Mouse (Mus musculus) adipocyte (in vitro differentiated cells): ENCODE measurements at regions not wholly inside any gene's neighbourhood (a gene's known extent, or its start where the extent isn't known, plus 50 kb on each side); places are given as distances from the start of the nearest gene placed in this dataset.

ENCODE experiments used
- DNase-seq: peaks from one replicate; pipeline ENCODE4 v3.0.0-alpha.2; 2016; ENCODE audit warnings: low spot score

- no peak for DNase-seq
Measured at GRCm38 (mm10) chr9:46819808-46820207, 178.7 kb upstream of the Gm4791 start.

DNA sequence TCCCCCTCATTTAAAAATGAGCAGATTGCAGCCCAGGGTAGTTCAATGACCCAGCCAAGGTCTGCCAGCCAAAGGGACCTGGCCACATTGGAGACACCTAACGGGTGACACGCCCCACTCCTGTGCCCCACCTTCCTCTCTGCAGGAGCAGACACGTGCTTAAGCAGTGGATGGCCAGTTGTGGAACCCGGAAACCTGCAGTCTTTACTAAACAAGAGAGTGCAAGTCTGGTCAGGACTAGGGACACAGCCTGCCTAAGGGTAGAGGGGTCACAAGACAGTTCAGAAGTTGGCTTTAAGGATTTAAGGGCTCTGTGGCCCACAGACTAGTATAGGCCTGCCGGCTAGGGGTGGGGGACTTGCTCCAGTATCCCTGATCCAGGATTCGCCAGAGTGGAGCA lies 179.2 kb upstream of the Gm4791 start:
- no peak for DNase-seq

GRCm38 (mm10) chr9:46816126-46816525 lies 182.4 kb upstream of the Gm4791 start:
- DNase-seq = no peak

GRCm38 (mm10) chr9:46814478-46815241 lies 183.9 kb upstream of the Gm4791 start:
- peak; percentile 3 for DNase-seq

DNA sequence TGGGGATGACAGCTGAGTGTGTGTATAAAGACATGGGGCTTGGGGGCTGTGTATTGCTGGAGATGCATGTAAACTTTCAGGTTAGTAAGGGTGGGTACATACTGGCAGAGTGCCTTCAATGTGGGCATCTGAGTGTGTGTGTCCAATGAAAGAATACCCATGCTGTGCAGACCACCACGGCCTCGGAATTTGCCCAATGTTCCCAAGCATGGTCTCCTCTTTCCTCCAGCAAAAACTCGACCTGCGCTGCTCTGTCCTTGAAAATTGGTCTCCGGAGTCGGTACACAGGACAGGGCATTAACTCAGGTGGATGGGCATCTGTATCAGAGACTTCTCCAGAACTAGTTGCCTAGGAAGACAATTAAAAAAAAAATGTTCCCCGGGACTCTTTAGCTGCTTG lies 188.3 kb upstream of the Gm4791 start:
- DNase-seq = no peak

- no peak for DNase-seq
Measured at GRCm38 (mm10) chr9:46795446-46795845, 203.1 kb upstream of the Gm4791 start.

- DNase-seq = no peak
Measured at GRCm38 (mm10) chr9:46789036-46789435, 209.5 kb upstream of the Gm4791 start.

DNA sequence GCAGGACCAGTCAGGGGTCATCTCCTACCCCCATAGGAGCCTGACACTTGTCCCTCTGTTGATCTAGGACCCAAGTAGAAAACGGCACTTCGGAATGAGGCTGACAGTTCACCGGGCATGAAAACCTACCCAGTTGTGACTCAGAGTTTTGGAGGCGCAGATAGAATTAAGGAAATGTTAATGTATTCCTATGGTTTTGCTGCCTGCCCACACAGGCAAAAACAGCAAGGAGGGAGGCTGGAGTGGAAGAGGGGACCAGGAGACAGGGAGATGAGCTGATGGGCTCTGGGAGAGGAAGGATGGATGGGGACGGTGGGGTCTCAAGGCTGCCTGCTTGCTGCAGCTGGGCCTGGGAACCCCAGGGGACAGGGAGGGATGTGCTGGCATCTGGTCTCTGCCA lies 210.1 kb upstream of the Gm4791 start:
- DNase-seq = no peak

- no peak for DNase-seq
Measured at GRCm38 (mm10) chr9:46784355-46784975, 214.1 kb upstream of the Gm4791 start.

GRCm38 (mm10) chr9:46783597-46784354 lies 214.8 kb upstream of the Gm4791 start:
- no peak for DNase-seq

DNA sequence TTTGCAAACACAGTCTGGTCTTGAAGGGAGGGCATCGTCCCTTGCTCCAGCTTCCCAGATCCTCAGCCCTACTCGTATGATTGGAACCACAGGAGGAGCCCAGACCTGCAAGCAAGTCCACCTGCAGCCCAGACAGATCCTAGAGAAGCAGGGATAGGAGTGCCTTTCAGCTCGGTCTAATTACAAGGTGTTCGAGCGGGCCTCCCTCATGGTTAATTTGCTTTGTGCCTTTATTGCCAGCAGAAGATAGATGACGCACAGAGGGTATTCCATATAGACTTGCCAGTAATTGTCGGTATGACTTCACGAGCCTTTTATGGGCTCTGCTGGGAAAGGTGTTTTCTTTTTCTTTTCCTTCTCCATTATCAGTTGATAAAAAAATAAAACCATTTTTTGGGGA lies 216.9 kb upstream of the Gm4791 start:
- DNase-seq = no peak

- DNase-seq = no peak
Measured at GRCm38 (mm10) chr9:46778769-46779168, 219.8 kb upstream of the Gm4791 start.

- DNase-seq = no peak
Measured at GRCm38 (mm10) chr9:46774821-46775220, 223.7 kb upstream of the Gm4791 start.

GRCm38 (mm10) chr9:46760247-46760646 lies 238.3 kb upstream of the Gm4791 start:
- no peak for DNase-seq

DNA sequence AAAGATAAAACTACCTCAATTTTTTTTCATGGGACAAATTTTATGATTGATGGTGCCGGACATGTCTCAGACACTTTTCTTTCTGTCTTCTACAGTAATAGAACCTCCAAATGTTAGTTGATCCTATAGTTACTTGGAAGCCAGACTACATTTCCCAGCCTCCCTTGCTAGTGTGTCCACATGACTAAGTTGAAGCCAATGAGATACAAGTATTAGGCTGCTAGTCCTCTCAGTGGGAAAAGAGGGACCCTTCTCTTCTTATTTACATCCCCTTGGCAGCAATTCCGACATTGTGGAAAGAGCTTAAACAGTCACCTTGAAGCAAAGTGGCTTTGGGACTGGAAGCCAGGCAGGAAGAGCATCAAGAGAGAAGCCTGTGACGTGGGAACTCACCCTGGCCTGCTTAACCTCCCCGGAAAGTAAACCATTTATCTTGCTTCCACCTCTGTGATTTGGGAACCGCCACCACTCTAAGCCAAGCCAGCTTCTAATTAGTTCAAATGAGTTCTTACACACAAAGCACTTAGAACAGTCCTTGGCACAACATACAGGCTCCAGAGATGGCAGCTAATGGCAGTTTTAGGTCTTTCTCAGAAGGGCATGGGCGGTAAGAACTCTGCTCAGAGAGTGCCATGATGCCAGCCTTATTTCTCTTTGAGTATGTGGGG lies 241.4 kb upstream of the Gm4791 start:
- no peak for DNase-seq

DNA sequence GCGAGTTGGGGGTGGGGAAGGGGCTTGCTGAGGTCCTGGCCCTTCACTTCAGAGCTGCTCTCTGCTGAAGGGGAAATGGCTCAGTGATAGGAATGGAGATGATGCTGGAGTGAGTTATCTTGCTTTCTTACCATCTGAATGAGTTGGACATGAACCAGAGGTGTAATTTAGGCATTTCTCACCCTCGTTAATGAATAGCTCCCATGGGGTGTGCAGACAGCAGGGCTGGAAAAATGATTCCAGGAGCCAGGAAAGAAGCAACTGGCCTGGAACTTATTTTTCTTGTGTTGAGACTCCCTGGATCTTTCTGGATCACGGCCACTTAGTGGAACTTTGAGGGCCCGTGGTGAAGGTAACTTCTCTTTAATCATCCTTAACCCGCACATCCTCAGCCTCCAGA lies 246.6 kb upstream of the Gm4791 start:
- no peak for DNase-seq

- DNase-seq = no peak
Measured at GRCm38 (mm10) chr9:46749441-46749840, 249.1 kb upstream of the Gm4791 start.

- no peak for DNase-seq
Measured at GRCm38 (mm10) chr9:46746266-46746665, 252.3 kb upstream of the Gm4791 start.

- DNase-seq = no peak
Measured at GRCm38 (mm10) chr9:46740496-46740895, 258.0 kb upstream of the Gm4791 start.

DNA sequence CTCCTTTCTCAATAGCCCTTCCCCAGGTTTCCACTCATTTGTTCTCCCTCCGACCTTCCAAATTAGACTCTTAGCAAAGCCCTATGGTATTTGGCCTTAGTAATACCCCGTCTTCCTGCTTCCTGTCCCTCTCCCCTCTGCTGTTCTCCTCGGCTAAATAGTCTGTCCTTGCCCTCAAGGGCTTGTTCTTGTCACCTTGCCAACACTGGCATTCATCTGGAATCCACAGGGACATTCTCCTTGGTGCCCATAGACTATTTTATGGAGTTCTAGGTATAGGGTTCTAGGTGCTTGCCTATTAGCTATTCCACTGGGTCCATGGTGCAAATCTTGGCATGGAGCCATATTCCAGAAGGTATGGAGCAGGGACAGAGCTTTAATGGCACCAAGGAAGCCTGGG lies 259.2 kb upstream of the Gm4791 start:
- no peak for DNase-seq

- no peak for DNase-seq
Measured at GRCm38 (mm10) chr9:46738634-46739033, 259.9 kb upstream of the Gm4791 start.

DNA sequence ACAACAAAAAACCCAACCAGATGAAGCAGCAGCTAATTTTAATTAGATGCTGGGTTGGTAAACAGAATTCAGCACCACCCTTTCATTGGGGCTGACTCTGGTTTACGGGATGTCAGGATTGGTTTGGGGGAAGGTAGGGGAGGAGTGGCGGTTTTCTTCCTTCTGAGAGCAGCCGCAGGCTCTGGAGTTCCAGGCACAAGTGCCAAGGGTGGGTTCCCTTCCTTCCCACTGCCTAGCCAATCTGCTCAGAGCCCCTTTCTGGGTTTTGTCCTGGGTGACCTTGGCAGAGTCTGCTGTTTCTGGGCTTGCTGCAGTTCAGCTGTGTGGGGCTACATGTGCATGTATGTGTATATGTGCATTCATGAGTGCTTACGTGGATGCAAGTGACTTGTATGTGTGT lies 260.5 kb upstream of the Gm4791 start:
- DNase-seq = no peak

DNA sequence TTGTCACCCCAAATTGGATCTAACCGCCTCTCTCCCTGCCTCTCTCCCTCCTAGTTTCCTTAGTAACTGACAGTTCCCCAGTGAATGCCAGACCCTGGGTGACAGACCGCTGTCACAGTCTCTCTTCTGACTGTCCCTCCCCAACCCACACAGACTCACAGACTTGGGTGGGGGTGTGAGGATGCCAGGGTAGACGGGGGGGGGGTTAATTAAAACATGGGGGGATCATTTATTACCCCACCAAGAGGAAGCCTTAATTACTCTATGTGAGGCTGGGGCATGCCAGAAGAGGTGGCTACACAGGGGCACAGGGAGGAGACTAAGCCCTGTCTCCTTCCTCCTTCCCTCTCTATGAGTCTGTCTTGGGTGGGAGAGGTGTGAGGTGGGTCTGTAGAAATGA lies 261.1 kb upstream of the Gm4791 start:
- DNase-seq = no peak
